Mouse (Mus musculus) left cerebral cortex, postnatal 4 days (tissue): Measurements from ENCODE around the gene Lnpk. TPM values are rescaled to one million over a fixed set of nuclear protein-coding genes. Genes with fewer than 3 reads are reported as not detected.

ENCODE experiments used
- DNase-seq: peaks from one replicate; pipeline ENCODE4 v3.0.0-alpha.2; 2022
- intact Hi-C: fragments of 180-260 bp; cut with DNase I; formaldehyde crosslinking; loops from one replicate; pipeline ENCODE4 v1.15.1; 2025
- total RNA-seq, 2 experiments: library from RNA; stranded (reverse); gene quantifications; 2 replicates each; pipeline ENCODE4 v1.2.3; 2021

Lnpk gene
- total RNA-seq, 2 experiments from 2014 or later = 57.6 to 61.4 TPM

DNA sequence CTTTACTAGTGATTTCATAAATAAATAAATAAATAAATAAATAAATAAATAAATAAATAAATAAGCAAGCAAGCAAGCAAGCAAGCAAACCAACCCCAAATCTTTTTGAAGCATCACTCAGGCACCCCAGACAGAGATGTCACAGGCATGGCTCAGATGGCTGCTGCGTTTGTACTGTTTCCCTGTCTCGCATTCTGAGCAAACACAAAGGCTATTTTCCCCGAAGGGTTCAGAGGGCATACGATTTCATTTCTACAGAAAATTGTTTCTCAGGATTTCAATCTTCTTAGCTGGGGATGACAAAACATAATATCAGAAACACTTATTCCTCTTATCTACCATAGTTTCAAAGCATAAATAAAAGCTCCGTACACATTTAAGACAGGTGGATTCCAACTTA, 81.4 kb downstream of the Lnpk start:
- intact Hi-C loops = no loop called here

DNA sequence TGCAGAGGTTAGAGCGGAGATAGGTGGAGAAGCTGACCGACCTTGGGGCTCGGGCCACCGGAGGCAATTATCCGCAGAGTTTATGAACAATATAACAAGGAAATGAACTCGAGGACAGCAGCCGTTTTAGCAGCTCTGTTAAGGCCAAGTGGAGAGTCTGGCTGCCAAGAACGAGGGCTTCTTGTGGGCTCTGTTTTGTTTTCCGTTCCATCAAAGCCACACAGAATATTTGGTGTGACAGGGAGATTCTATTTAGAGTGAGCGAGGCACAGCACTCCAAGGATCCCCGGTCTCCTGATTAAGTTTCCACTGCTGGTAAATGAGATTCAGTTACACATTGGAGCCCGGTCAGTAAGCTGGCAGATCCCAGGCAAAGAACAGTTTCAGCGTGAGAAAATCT, 87.8 kb downstream of the Lnpk start:
- intact Hi-C loops = no loop called here
- peak; percentile 37 for DNase-seq

More for the DNA sequence above, 81.4 kb downstream of the Lnpk start:
- no peak for DNase-seq

DNA sequence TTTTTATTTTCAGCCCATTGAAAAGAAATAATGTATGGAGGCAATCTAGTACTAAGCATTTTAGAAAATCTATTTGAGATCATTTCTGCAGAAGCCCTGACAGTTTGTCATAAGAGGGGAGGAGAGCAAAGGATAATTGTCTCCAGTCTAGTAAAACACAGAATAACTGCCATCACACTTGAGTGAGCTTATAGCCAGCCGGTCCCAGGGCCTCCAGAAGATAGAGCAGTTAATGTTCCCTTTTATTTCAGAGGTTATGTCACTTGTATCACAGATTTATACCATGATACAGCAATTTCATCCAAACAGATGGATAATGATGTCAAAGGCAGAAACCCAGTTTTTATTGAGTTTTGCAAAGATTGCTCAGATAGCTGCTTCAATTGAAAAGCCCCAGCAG, 89.0 kb downstream of the Lnpk start:
- DNase-seq = no peak
- intact Hi-C loops = no loop called here

DNA sequence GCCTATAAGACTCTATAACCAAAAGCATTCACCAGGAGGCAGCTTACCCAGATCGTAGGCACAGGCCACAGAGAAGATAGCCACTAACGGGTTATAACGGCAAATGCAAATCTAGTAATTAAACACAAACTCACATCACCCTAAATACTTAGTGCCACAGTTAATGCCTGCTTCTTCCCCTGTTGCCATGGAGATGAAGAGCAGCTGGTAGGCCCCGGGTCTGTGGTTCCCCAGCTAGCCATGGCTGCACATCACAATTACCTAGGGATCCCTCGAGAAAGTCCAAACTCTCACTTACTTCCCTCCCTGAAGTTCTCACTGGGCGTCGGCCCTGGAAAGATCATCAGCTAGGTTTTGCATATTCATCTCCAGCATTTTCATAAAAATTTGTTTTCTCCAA, 90.8 kb downstream of the Lnpk start:
- intact Hi-C loops = no loop called here
- DNase-seq = no peak

DNA sequence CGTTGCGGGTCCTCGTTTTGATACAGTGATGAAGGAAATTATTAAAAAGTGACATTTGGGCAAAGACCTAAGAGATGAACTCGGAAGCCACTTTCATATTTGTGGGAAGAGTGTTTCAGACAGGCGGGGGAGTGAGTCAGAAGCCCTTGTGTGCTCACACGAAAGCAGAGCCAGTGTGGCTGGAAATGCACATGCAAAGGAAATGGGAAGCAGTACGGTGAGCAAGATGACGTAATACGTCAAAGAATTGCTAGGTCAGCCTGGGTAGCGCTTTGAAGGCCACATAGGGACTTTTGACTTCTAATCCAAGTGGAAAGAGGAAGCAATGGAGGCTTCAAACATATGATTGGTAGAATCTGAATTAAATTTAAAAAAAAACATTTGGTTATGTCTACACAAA, 96.6 kb downstream of the Lnpk start:
- intact Hi-C loops = no loop called here
- no peak for DNase-seq

DNA sequence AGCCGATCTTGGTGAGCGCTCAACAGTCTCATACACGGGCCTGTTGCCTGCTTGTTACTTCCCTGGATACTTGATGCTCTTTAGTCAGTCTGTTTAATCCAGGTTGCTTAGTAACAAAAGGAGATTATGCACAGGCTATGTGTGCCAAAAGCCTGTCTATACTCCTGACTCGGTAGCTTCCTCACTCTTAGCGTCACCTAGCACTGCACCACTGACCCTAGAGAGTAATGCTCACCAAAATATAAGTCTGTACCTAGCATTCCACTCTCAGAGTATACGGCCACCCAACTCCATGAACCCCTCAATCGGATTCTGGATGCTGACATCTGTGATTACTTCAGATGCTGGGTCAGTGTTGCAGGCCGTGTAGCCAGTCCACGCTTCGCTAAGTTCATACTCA, 97.1 kb downstream of the Lnpk start:
- DNase-seq = no peak
- intact Hi-C loops = no loop called here

Other genes starting within 250 kb of the Lnpk start
- not detected for gene Evx2, start 80.1 kb upstream of the Lnpk start, total RNA-seq
- not detected for gene Hoxd13, start 88.9 kb upstream of the Lnpk start, total RNA-seq
- gene Hoxd12, start 95.6 kb upstream of the Lnpk start, total RNA-seq = not detected
- not detected for gene Hoxd11, start 100.1 kb upstream of the Lnpk start, total RNA-seq
- not detected for gene Hoxd10, start 112.5 kb upstream of the Lnpk start, total RNA-seq
- not detected for gene Hoxd9, start 118.3 kb upstream of the Lnpk start, total RNA-seq
- gene Hoxd8, start 125.2 kb upstream of the Lnpk start, total RNA-seq = under 1 TPM; 0.22 to 0.76 TPM
- not detected for gene Hoxd3, start 132.5 kb upstream of the Lnpk start, total RNA-seq
- gene Hoxd4, start 132.5 kb upstream of the Lnpk start, total RNA-seq = not detected
- gene Gm28230, start 147.3 kb upstream of the Lnpk start, total RNA-seq = not detected
- gene Hoxd1, start 183.5 kb upstream of the Lnpk start, total RNA-seq = not detected
- 10 to 100 TPM; 67.5 to 68.4 TPM for gene Mtx2, start 246.4 kb upstream of the Lnpk start, total RNA-seq